In the genomic region with DNA sequence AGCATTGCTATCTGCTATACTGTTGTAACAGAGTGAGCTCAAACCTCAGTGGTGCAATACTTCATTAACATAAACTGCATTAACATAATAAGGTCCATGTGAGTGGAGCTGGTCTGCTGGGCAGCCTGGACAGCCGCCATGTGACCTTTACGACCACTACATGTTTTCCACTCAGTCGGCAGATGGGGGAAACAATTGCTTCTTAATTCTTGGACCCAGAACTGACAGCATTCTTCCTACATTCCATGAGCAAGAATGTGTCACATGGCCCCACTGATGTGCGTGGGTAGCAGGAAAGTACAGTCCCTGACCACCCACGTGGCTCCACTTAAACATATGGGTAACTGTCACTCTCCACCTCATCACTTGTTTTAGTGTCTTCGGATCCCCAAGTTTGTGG, we compare ENCODE assay signal across 12 mouse cellular contexts.
DNase-seq lines count a peak whose midpoint lies in the region; ATAC-seq and TF ChIP-seq lines count a peak whose summit lies in the region.
"Had no signal": no experiment of that assay in that cellular context is flagged by ENCODE, and none has a peak within 500 bp of the region (broad histone marks: within the 10 kb centered on the region; RNA-seq: fewer than 3 reads in every experiment).

No protein-coding gene starts in this region.

- peaks cover 16% of the 10 kb centered on the region for H3K4me1 ChIP-seq in lung, embryonic 16.5 days (replicated peaks; ENCODE audit: control insufficient read depth, insufficient read depth, low read length)
- no peaks in the 10 kb centered on the region for H3K4me1 ChIP-seq in kidney, postnatal 0 days (replicated peaks; ENCODE audit: insufficient read depth, low read length)
- H3K4me1 ChIP-seq in liver, embryonic 12.5 days: no peaks in the 10 kb centered on the region
- peaks cover 14% of the 10 kb centered on the region for H3K4me1 ChIP-seq in midbrain, embryonic 11.5 days (ENCODE audit: control insufficient read depth, insufficient read depth, low read length)
- H3K4me1 ChIP-seq: liver, embryonic 15.5 days had no signal

- 43% methylated on average over 6 of the region's 6 CpGs for WGBS in lung, embryonic 16.5 days
- WGBS in kidney, postnatal 0 days: 45% methylated on average over 6 of the region's 6 CpGs
- 66% methylated on average over 6 of the region's 6 CpGs for WGBS in liver, embryonic 12.5 days (ENCODE audit: insufficient replicate concordance)
- 72% methylated on average over 6 of the region's 6 CpGs for WGBS in midbrain, embryonic 11.5 days

- no peak overlapping the region for H3K4me3 ChIP-seq in lung, embryonic 16.5 days (ENCODE audit: low read length)
- H3K4me3 ChIP-seq in kidney, postnatal 0 days (replicated peaks; ENCODE audit: low read depth, low read length): no peak overlapping the region
- no peak overlapping the region for H3K4me3 ChIP-seq in liver, embryonic 12.5 days
- no peak overlapping the region for H3K4me3 ChIP-seq in midbrain, embryonic 11.5 days (ENCODE audit: low read depth, low read length)
- H3K4me3 ChIP-seq: heart, embryonic 13.5 days; liver, embryonic 15.5 days had no signal

- no peaks in the 10 kb centered on the region for H3K9me3 ChIP-seq in lung, embryonic 16.5 days (ENCODE audit: control insufficient read depth, low read length)
- H3K9me3 ChIP-seq in kidney, postnatal 0 days (replicated peaks; ENCODE audit: low read length): no peaks in the 10 kb centered on the region
- H3K9me3 ChIP-seq in liver, embryonic 12.5 days (replicated peaks): no peaks in the 10 kb centered on the region
- no peaks in the 10 kb centered on the region for H3K9me3 ChIP-seq in midbrain, embryonic 11.5 days (ENCODE audit: control insufficient read depth, low read length)
- H3K9me3 ChIP-seq: heart, embryonic 13.5 days; liver, embryonic 15.5 days had no signal

- no peak for DNase-seq in frontal cortex, postnatal 10 days (ENCODE audit: low spot score in 2 of 2)
- no peak for DNase-seq in lung, postnatal 25 days (ENCODE audit: low spot score)
- peak; percentile 74 for DNase-seq in kidney, postnatal 0 days (ENCODE audit: low spot score)
- peak; percentile 63 to 69 for DNase-seq in left cerebral cortex, postnatal 36 days (ENCODE audit: low spot score in 2 of 2)
- no peak for DNase-seq in midbrain, embryonic 11.5 days (ENCODE audit: low spot score, missing footprints)
- DNase-seq: right cerebral cortex, postnatal 14 days had no signal

- H3K27ac ChIP-seq in lung, embryonic 16.5 days (ENCODE audit: low read length): peak overlapping the region; percentile 86
- no peak overlapping the region for H3K27ac ChIP-seq in kidney, postnatal 0 days
- H3K27ac ChIP-seq in liver, embryonic 12.5 days: no peak overlapping the region
- H3K27ac ChIP-seq in midbrain, embryonic 11.5 days (ENCODE audit: low read depth, low read length): no peak overlapping the region
- H3K27ac ChIP-seq: heart, embryonic 13.5 days; liver, embryonic 15.5 days had no signal

- no peak overlapping the region for H3K4me2 ChIP-seq in lung, embryonic 16.5 days (ENCODE audit: low read depth, low read length)
- no peak overlapping the region for H3K4me2 ChIP-seq in kidney, postnatal 0 days (ENCODE audit: low read length)
- no peak overlapping the region for H3K4me2 ChIP-seq in liver, embryonic 12.5 days
- H3K4me2 ChIP-seq in midbrain, embryonic 11.5 days: no peak overlapping the region
- H3K4me2 ChIP-seq: heart, embryonic 13.5 days; liver, embryonic 15.5 days had no signal

- ATAC-seq in frontal cortex, adult (ENCODE audit: low TSS enrichment): peak; percentile 93
- ATAC-seq in lung, embryonic 16.5 days (ENCODE audit: low read depth): peak; percentile 91
- ATAC-seq in kidney, postnatal 0 days (replicated peaks; ENCODE audit: low FRiP score, low read depth): peak; percentile 43; the same call in 1 of the 2 replicates
- ATAC-seq in liver, embryonic 12.5 days: no peak
- no peak for ATAC-seq in midbrain, embryonic 11.5 days (ENCODE audit: low FRiP score)
- ATAC-seq: inflammation-experienced regulatory T-cells, adult 6 months had no signal

- no peak for TF ChIP-seq CTCF in kidney, postnatal 0 days (IDR thresholded peaks at IDR 0.05; ENCODE audit: low read depth)

- H3K9ac ChIP-seq in lung, embryonic 16.5 days (ENCODE audit: low read length): no peak overlapping the region
- no peak overlapping the region for H3K9ac ChIP-seq in kidney, postnatal 0 days (ENCODE audit: low read depth, low read length)
- no peak overlapping the region for H3K9ac ChIP-seq in liver, embryonic 12.5 days
- H3K9ac ChIP-seq in midbrain, embryonic 11.5 days (ENCODE audit: low read length): no peak overlapping the region
- H3K9ac ChIP-seq: heart, embryonic 13.5 days; liver, embryonic 15.5 days had no signal

- H3K27me3 ChIP-seq in lung, embryonic 16.5 days (ENCODE audit: control insufficient read depth, insufficient read depth, low read depth, low read length): no peaks in the 10 kb centered on the region
- H3K27me3 ChIP-seq in kidney, postnatal 0 days (ENCODE audit: insufficient read depth, low read length): no peaks in the 10 kb centered on the region
- H3K27me3 ChIP-seq in liver, embryonic 12.5 days (replicated peaks): no peaks in the 10 kb centered on the region
- H3K27me3 ChIP-seq in midbrain, embryonic 11.5 days (ENCODE audit: control insufficient read depth, insufficient read depth, low read length): no peaks in the 10 kb centered on the region
- H3K27me3 ChIP-seq: heart, embryonic 13.5 days; liver, embryonic 15.5 days had no signal

- intact Hi-C loops in left cerebral cortex, postnatal 36 days (cut with DNase I): no loop called here

- no peaks in the 10 kb centered on the region for H3K36me3 ChIP-seq in lung, embryonic 16.5 days (ENCODE audit: control insufficient read depth, insufficient read depth, low read length)
- no peaks in the 10 kb centered on the region for H3K36me3 ChIP-seq in kidney, postnatal 0 days (ENCODE audit: insufficient read depth, low read length)
- no peaks in the 10 kb centered on the region for H3K36me3 ChIP-seq in liver, embryonic 12.5 days
- H3K36me3 ChIP-seq in midbrain, embryonic 11.5 days (ENCODE audit: control insufficient read depth, insufficient read depth, low read length): no peaks in the 10 kb centered on the region
- H3K36me3 ChIP-seq: heart, embryonic 13.5 days; liver, embryonic 15.5 days had no signal

Comparison
In these comparisons a context has a peak if more than half of its experiments do, and no peak if none do; other contexts are left out.
1. ATAC-seq: peak in frontal cortex, adult (single experiment), lung, embryonic 16.5 days (single experiment) and kidney, postnatal 0 days (single experiment); none in liver, embryonic 12.5 days (single experiment) and midbrain, embryonic 11.5 days (single experiment).
2. DNase-seq: peak in kidney, postnatal 0 days (single experiment) and left cerebral cortex, postnatal 36 days (2 of 2); none in frontal cortex, postnatal 10 days (0 of 2), lung, postnatal 25 days (single experiment) and midbrain, embryonic 11.5 days (single experiment).